Mouse (Mus musculus): ENCODE results near the gene Paxbp1.

The Paxbp1 gene

GRCm38 (mm10) chr16:91044270-91045182, at the start of gene Paxbp1:
Gene Paxbp1, minus strand, starts transcription at chr16:91044543.
- in situ Hi-C loops (cut with MboI, MseI), result loop anchor here in 1 of 2 experiments (5.0 to 25.0 kb wide), 3 partner anchors 33 to 1018 kb away; partner anchors contain the start of genes Gm49711, Mrps6 and Slc5a3

- in situ Hi-C loops (cut with MboI, MseI), result no loop called here
Observed at GRCm38 (mm10) chr16:91086642-91087306, 42.4 kb upstream of the Paxbp1 start.

- in situ Hi-C loops (cut with MboI, MseI), result no loop called here
Observed at GRCm38 (mm10) chr16:91085239-91085825, 41.0 kb upstream of the Paxbp1 start.

GRCm38 (mm10) chr16:91084307-91085238, 40.2 kb upstream of the Paxbp1 start:
- in situ Hi-C loops (cut with MboI, MseI), result loop anchor here (5.0 kb wide), 1 partner anchor 268 kb away; no protein-coding TSS in a partner anchor

GRCm38 (mm10) chr16:91083002-91083646, 38.8 kb upstream of the Paxbp1 start:
- in situ Hi-C loops (cut with MboI, MseI), result loop anchor here (5.0 kb wide), 1 partner anchor 269 kb away; no protein-coding TSS in a partner anchor

- in situ Hi-C loops (cut with MboI, MseI), result loop anchor here (5.0 kb wide), 1 partner anchor 271 kb away; no protein-coding TSS in a partner anchor
Observed at GRCm38 (mm10) chr16:91081508-91081907, 37.2 kb upstream of the Paxbp1 start.

GRCm38 (mm10) chr16:91076180-91076579, 31.8 kb upstream of the Paxbp1 start:
- in situ Hi-C loops (cut with MboI, MseI), result loop anchor here in 1 of 2 experiments (5.0 to 10.0 kb wide), 2 partner anchors 34 to 141 kb away; partner anchors contain the start of genes Cfap298 and Paxbp1

- in situ Hi-C loops (cut with MboI, MseI), result loop anchor here in 1 of 2 experiments (5.0 to 10.0 kb wide), 2 partner anchors 33 to 141 kb away; partner anchors contain the start of genes Cfap298 and Paxbp1
Observed at GRCm38 (mm10) chr16:91075423-91075822, 31.1 kb upstream of the Paxbp1 start.

- in situ Hi-C loops (cut with MboI, MseI), result loop anchor here (5.0 to 10.0 kb wide), 2 partner anchors 61 to 139 kb away; partner anchors contain the start of genes Cfap298 (in 1 of the 2) and Synj1 (in 1 of the 2)
Observed at GRCm38 (mm10) chr16:91073163-91073892, 29.0 kb upstream of the Paxbp1 start.

GRCm38 (mm10) chr16:91072256-91072655, 27.9 kb upstream of the Paxbp1 start:
- in situ Hi-C loops (cut with MboI, MseI), result loop anchor here (5.0 to 10.0 kb wide), 2 partner anchors 60 to 137 kb away; partner anchors contain the start of genes Cfap298 (in 1 of the 2) and Synj1 (in 1 of the 2)

GRCm38 (mm10) chr16:91068969-91069368, 24.6 kb upstream of the Paxbp1 start:
- in situ Hi-C loops (cut with MboI, MseI), result no loop called here

- in situ Hi-C loops (cut with MboI, MseI), result no loop called here
Observed at GRCm38 (mm10) chr16:91067122-91067521, 22.8 kb upstream of the Paxbp1 start.

GRCm38 (mm10) chr16:91064583-91065365, 20.4 kb upstream of the Paxbp1 start:
- in situ Hi-C loops (cut with MboI, MseI), result no loop called here

- in situ Hi-C loops (cut with MboI, MseI), result no loop called here
Observed at GRCm38 (mm10) chr16:91063786-91064185, 19.4 kb upstream of the Paxbp1 start.

GRCm38 (mm10) chr16:91061531-91062318, 17.4 kb upstream of the Paxbp1 start:
- in situ Hi-C loops (cut with MboI, MseI), result no loop called here

GRCm38 (mm10) chr16:91057741-91058140, 13.4 kb upstream of the Paxbp1 start:
- in situ Hi-C loops (cut with MboI, MseI), result no loop called here

- in situ Hi-C loops (cut with MboI, MseI), result no loop called here
Observed at GRCm38 (mm10) chr16:91057261-91057660, 12.9 kb upstream of the Paxbp1 start.

Measured in T-helper 17 cell (primary cell).